Mouse (Mus musculus) midbrain, postnatal 0 days (tissue): ENCODE results near the gene Nudt16l1. TPM values are rescaled to one million over a fixed set of nuclear protein-coding genes. Genes with fewer than 3 reads are reported as not detected.

ENCODE experiments used
- ATAC-seq: fragments of 200-750 bp; cut with Nextera tagmentation; 2 replicates; pipeline ENCODE4 v1.8.0; 2017; ENCODE audit warnings: moderate number of reproducible peaks, mild to moderate bottlenecking, moderate TSS enrichment, moderate library complexity; ENCODE audit not compliant: low FRiP score
- DNase-seq: peaks from one replicate; pipeline ENCODE4 v3.0.0-alpha.2; 2015; ENCODE audit warnings: low spot score
- H3K27ac ChIP-seq: fragments of 300-500 bp; sonication (generic); 2 replicates; pipeline ENCODE4 v1.5.1; 2014; ENCODE audit warnings: low read depth, mild to moderate bottlenecking, low read length, mixed read lengths
- H3K27me3 ChIP-seq: fragments of 300-500 bp; sonication (generic); 2 replicates; pipeline ENCODE4 v1.6.1; 2014; ENCODE audit warnings: low read length, control low read depth, mixed read lengths; ENCODE audit not compliant: insufficient read depth
- H3K36me3 ChIP-seq: fragments of 300-500 bp; sonication (generic); 2 replicates; pipeline ENCODE4 v1.6.1; 2014; ENCODE audit warnings: low read length, control low read depth, mixed read lengths; ENCODE audit not compliant: insufficient read depth
- H3K4me1 ChIP-seq: fragments of 300-500 bp; sonication (generic); 2 replicates; pipeline ENCODE4 v1.6.1; 2014; ENCODE audit warnings: mild to moderate bottlenecking, control low read depth, antibody characterized with exemption, low read length, mixed read lengths; ENCODE audit not compliant: insufficient read depth
- H3K4me2 ChIP-seq: fragments of 300-500 bp; sonication (generic); 2 replicates; pipeline ENCODE4 v1.6.1; 2014; ENCODE audit warnings: low read depth, mild to moderate bottlenecking, low read length, mixed read lengths; ENCODE audit not compliant: poor library complexity, severe bottlenecking
- H3K4me3 ChIP-seq: fragments of 300-500 bp; sonication (generic); 2 replicates; pipeline ENCODE4 v1.5.1; 2014; ENCODE audit warnings: low read depth, mild to moderate bottlenecking, low read length, moderate library complexity
- H3K9ac ChIP-seq: fragments of 300-500 bp; sonication (generic); replicated peaks from 2 replicates; pipeline ENCODE4 v1.6.1; 2014; ENCODE audit warnings: mild to moderate bottlenecking, low read length, moderate library complexity, mixed read lengths; ENCODE audit not compliant: poor library complexity, severe bottlenecking
- H3K9me3 ChIP-seq: fragments of 300-500 bp; sonication (generic); 2 replicates; pipeline ENCODE4 v1.6.1; 2016; ENCODE audit warnings: low read length, control low read depth
- CTCF ChIP-seq: IDR thresholded peaks from 2 replicates; pipeline ENCODE4 v1.5.1; 2016; ENCODE audit warnings: antibody characterized with exemption, mild to moderate bottlenecking
- WGBS: fragments of 180-500 bp; shearing (Covaris S2); extraction: QIAGEN DNeasy Blood & Tissue Kit; methylation state at CpG from one replicate; pipeline ENCODE4 v1.1.7; 2014; 5-methylcytosine and 5-hydroxymethylcytosine counted together
- polyA plus RNA-seq: library from polyadenylated mRNA; unstranded; fragments of >200 nt; fragmentation: Nextera tagmentation; extraction: Ambion mirVana; gene quantifications from 2 replicates; pipeline ENCODE4 v1.2.1, GENCODE M21; 2015
- total RNA-seq: library from RNA; depleted of rRNA; stranded (reverse); fragments of >200 nt; gene quantifications from 2 replicates; pipeline ENCODE4 v1.2.3, GENCODE M21; 2014

The Nudt16l1 gene
- total and polyA plus RNA-seq, 2 experiments from 2014 or later, result 46.7 to 103 TPM

GRCm38 (mm10) chr16:4916608-4917007 lies 22.0 kb upstream of the Nudt16l1 start:
- no peak for TF ChIP-seq CTCF
- Histone ChIP-seq H3K9me3 (no peaks in the 10 kb centered on the region), H3K27ac (no peak overlapping the region), H3K4me1 (no peaks in the 10 kb centered on the region), H3K4me2 (no peak overlapping the region), H3K27me3 (no peaks in the 10 kb centered on the region), H3K4me3 (no peak overlapping the region), H3K9ac (no peak overlapping the region), H3K36me3 (peaks cover 60% of the 10 kb centered on the region)
- no peak for DNase-seq
- no peak for ATAC-seq
- WGBS, result 93% methylated on average over 2 of the region's 2 CpGs

- Histone ChIP-seq H3K4me1 (no peaks in the 10 kb centered on the region), H3K9ac (no peak overlapping the region), H3K9me3 (no peaks in the 10 kb centered on the region), H3K36me3 (peaks cover 69% of the 10 kb centered on the region), H3K4me2 (no peak overlapping the region), H3K4me3 (no peak overlapping the region), H3K27me3 (no peaks in the 10 kb centered on the region), H3K27ac (no peak overlapping the region)
- DNase-seq (no peak), ATAC-seq (no peak)
- no peak for TF ChIP-seq CTCF
- WGBS, result 75% methylated on average over 4 of the region's 4 CpGs
Observed at GRCm38 (mm10) chr16:4920556-4920955, 18.0 kb upstream of the Nudt16l1 start.

GRCm38 (mm10) chr16:4922481-4922880 lies 16.1 kb upstream of the Nudt16l1 start:
- no peak for TF ChIP-seq CTCF
- 94% methylated on average over 6 of the region's 6 CpGs for WGBS
- DNase-seq (no peak), ATAC-seq (no peak)
- H3K9ac ChIP-seq, result no peak overlapping the region
- no peaks in the 10 kb centered on the region for H3K9me3 ChIP-seq
- no peak overlapping the region for H3K27ac ChIP-seq
- H3K4me1 ChIP-seq, result no peaks in the 10 kb centered on the region
- H3K36me3 ChIP-seq, result peaks cover 74% of the 10 kb centered on the region
- no peak overlapping the region for H3K4me2 ChIP-seq
- no peak overlapping the region for H3K4me3 ChIP-seq
- no peaks in the 10 kb centered on the region for H3K27me3 ChIP-seq

GRCm38 (mm10) chr16:4923996-4924395 lies 14.6 kb upstream of the Nudt16l1 start:
- no peak for TF ChIP-seq CTCF
- no peaks in the 10 kb centered on the region for H3K4me1 ChIP-seq
- no peak overlapping the region for H3K27ac ChIP-seq
- no peak overlapping the region for H3K4me3 ChIP-seq
- H3K27me3 ChIP-seq, result no peaks in the 10 kb centered on the region
- H3K9ac ChIP-seq, result no peak overlapping the region
- H3K4me2 ChIP-seq, result no peak overlapping the region
- no peaks in the 10 kb centered on the region for H3K9me3 ChIP-seq
- DNase-seq (no peak), ATAC-seq (no peak)
- WGBS, result 94% methylated on average over 5 of the region's 5 CpGs
- H3K36me3 ChIP-seq, result peaks cover 82% of the 10 kb centered on the region

GRCm38 (mm10) chr16:4927967-4928366 lies 10.6 kb upstream of the Nudt16l1 start:
- no peak for TF ChIP-seq CTCF
- peaks cover 78% of the 10 kb centered on the region for H3K36me3 ChIP-seq
- no peaks in the 10 kb centered on the region for H3K9me3 ChIP-seq
- H3K4me3 ChIP-seq, result no peak overlapping the region
- no peak for DNase-seq
- H3K27ac ChIP-seq, result no peak overlapping the region
- H3K4me1 ChIP-seq, result no peaks in the 10 kb centered on the region
- 97% methylated on average over 7 of the region's 7 CpGs for WGBS
- ATAC-seq, result no peak
- H3K27me3 ChIP-seq, result no peaks in the 10 kb centered on the region
- no peak overlapping the region for H3K4me2 ChIP-seq
- H3K9ac ChIP-seq, result no peak overlapping the region

- H3K4me3 ChIP-seq, result no peak overlapping the region
- no peak overlapping the region for H3K27ac ChIP-seq
- DNase-seq (no peak), ATAC-seq (no peak)
- peaks cover 78% of the 10 kb centered on the region for H3K36me3 ChIP-seq
- H3K9me3 ChIP-seq, result no peaks in the 10 kb centered on the region
- TF ChIP-seq CTCF, result no peak
- WGBS, result 94% methylated on average over 2 of the region's 2 CpGs
- no peak overlapping the region for H3K4me2 ChIP-seq
- no peak overlapping the region for H3K9ac ChIP-seq
- no peaks in the 10 kb centered on the region for H3K4me1 ChIP-seq
- H3K27me3 ChIP-seq, result no peaks in the 10 kb centered on the region
Observed at GRCm38 (mm10) chr16:4928474-4928873, 10.1 kb upstream of the Nudt16l1 start.
